Mouse (Mus musculus) forebrain, embryonic 11.5 days (tissue): ENCODE measurements around the gene Dnah3. TPM values are rescaled to one million over a fixed set of nuclear protein-coding genes. Genes with fewer than 3 reads are reported as not detected.

Experiments
- ATAC-seq: fragments of 200-750 bp; cut with Nextera tagmentation; replicated peaks from 2 replicates; pipeline ENCODE4 v1.8.0; 2017; ENCODE audit warnings: moderate TSS enrichment; ENCODE audit not compliant: low FRiP score
- DNase-seq: peaks from one replicate; pipeline ENCODE4 v3.0.0-alpha.2; 2017; ENCODE audit warnings: low spot score
- H3K27ac ChIP-seq: fragments of 300-500 bp; sonication (generic); 2 replicates; pipeline ENCODE4 v1.5.1; 2014; ENCODE audit warnings: low read depth, low read length
- H3K27me3 ChIP-seq: fragments of 300-500 bp; sonication (generic); 2 replicates; pipeline ENCODE4 v1.6.1; 2014; ENCODE audit warnings: mild to moderate bottlenecking, low read length, mixed read lengths; ENCODE audit not compliant: control insufficient read depth, insufficient read depth
- H3K36me3 ChIP-seq: fragments of 300-500 bp; sonication (generic); 2 replicates; pipeline ENCODE4 v1.6.1; 2014; ENCODE audit warnings: mild to moderate bottlenecking, low read length, moderate library complexity, mixed read lengths; ENCODE audit not compliant: control insufficient read depth, insufficient read depth
- H3K4me1 ChIP-seq: fragments of 300-500 bp; sonication (generic); replicated peaks from 2 replicates; pipeline ENCODE4 v1.6.1; 2014; ENCODE audit warnings: low read length, mixed read lengths; ENCODE audit not compliant: control insufficient read depth, insufficient read depth
- H3K4me2 ChIP-seq: fragments of 300-500 bp; sonication (generic); 2 replicates; pipeline ENCODE4 v1.6.1; 2014; ENCODE audit warnings: low read depth, mild to moderate bottlenecking, low read length, moderate library complexity, mixed read lengths; ENCODE audit not compliant: severe bottlenecking
- H3K4me3 ChIP-seq: fragments of 300-500 bp; sonication (generic); 2 replicates; pipeline ENCODE4 v1.5.1; 2014; ENCODE audit warnings: low read depth, low read length
- H3K9ac ChIP-seq: fragments of 300-500 bp; sonication (generic); 2 replicates; pipeline ENCODE4 v1.6.1; 2014; ENCODE audit warnings: low read length
- H3K9me3 ChIP-seq: fragments of 300-500 bp; sonication (generic); 2 replicates; pipeline ENCODE4 v1.6.1; 2016; ENCODE audit warnings: low read length, mixed read lengths; ENCODE audit not compliant: control insufficient read depth
- WGBS: fragments of 180-500 bp; shearing (Covaris S2); extraction: QIAGEN DNeasy Blood & Tissue Kit; methylation state at CpG from one replicate; pipeline ENCODE4 v1.1.7; 2014; 5-methylcytosine and 5-hydroxymethylcytosine counted together
- polyA plus RNA-seq: library from polyadenylated mRNA; unstranded; fragments of >200 nt; fragmentation: Nextera tagmentation; extraction: Ambion mirVana; gene quantifications from 2 replicates; pipeline ENCODE4 v1.2.1, GENCODE M21; 2014

Gene Dnah3
- polyA plus RNA-seq, 1 experiment from 2014 or later: 0.07 TPM

- Histone ChIP-seq H3K9me3 (no peaks in the 10 kb centered on the region), H3K4me3 (no peak overlapping the region), H3K9ac (no peak overlapping the region), H3K27me3 (no peaks in the 10 kb centered on the region), H3K4me1 (no peaks in the 10 kb centered on the region), H3K4me2 (no peak overlapping the region), H3K36me3 (no peaks in the 10 kb centered on the region), H3K27ac (no peak overlapping the region)
- DNase-seq (no peak), ATAC-seq (no peak)
- WGBS: 84% methylated on average over 3 of the region's 3 CpGs
Measured at GRCm38 (mm10) chr7:119911727-119912126, 183.4 kb downstream of the Dnah3 start.

DNA sequence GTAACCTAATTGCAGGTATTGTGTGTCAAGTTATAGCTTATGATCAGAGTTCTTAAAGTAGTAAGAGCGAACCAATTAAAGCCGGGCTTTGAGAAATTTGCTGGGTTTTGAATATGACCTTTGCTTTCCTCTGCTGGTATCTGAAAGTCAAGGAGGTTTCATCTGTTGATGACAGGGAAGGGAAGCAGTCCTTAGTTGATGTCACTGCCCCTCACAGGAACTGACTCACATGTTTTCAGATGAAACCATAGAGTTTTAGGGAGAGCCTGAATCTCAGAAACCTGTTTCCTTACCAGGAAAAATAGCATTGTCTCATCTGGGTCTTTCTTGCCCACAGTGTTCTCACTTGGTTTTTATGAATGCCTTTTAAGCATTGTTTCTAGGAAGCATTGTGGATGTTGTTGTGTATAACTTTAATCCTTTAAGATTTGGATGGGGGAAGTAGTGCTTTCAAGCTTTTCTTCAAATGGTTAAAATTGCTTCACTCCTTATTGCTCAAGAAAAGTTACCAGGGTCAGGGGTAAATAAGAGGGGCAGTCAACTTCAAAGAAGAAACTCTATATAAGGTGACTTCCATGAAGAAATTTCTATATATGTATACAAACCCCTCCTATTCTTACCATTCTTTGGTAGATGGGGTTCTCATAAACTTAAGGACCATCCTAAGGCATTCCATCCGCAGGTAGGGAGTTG lies 188.4 kb downstream of the Dnah3 start:
- H3K27me3 ChIP-seq: no peaks in the 10 kb centered on the region
- ATAC-seq (no peak), DNase-seq (no peak)
- H3K36me3 ChIP-seq: no peaks in the 10 kb centered on the region
- no peaks in the 10 kb centered on the region for H3K9me3 ChIP-seq
- no peak overlapping the region for H3K27ac ChIP-seq
- WGBS: 92% methylated on average over 3 of the region's 3 CpGs
- no peak overlapping the region for H3K4me2 ChIP-seq
- no peak overlapping the region for H3K9ac ChIP-seq
- no peaks in the 10 kb centered on the region for H3K4me1 ChIP-seq
- no peak overlapping the region for H3K4me3 ChIP-seq

GRCm38 (mm10) chr7:119899386-119900057 lies 195.6 kb downstream of the Dnah3 start:
- no peaks in the 10 kb centered on the region for H3K27me3 ChIP-seq
- no peak for DNase-seq
- peaks cover under 1% of the 10 kb centered on the region; the same call in 1 of the 2 replicates for H3K4me1 ChIP-seq
- no peak overlapping the region for H3K4me2 ChIP-seq
- no peak overlapping the region for H3K4me3 ChIP-seq
- no peaks in the 10 kb centered on the region for H3K9me3 ChIP-seq
- H3K9ac ChIP-seq: no peak overlapping the region
- 79% methylated on average over 3 of the region's 3 CpGs for WGBS
- no peak overlapping the region for H3K27ac ChIP-seq
- no peak for ATAC-seq
- no peaks in the 10 kb centered on the region for H3K36me3 ChIP-seq

GRCm38 (mm10) chr7:119898247-119898856 lies 196.7 kb downstream of the Dnah3 start:
- Histone ChIP-seq H3K4me2 (no peak overlapping the region), H3K4me3 (no peak overlapping the region), H3K27ac (no peak overlapping the region), H3K9me3 (no peaks in the 10 kb centered on the region), H3K9ac (no peak overlapping the region), H3K4me1 (peaks cover 4% of the 10 kb centered on the region; the same call in 1 of the 2 replicates), H3K36me3 (no peaks in the 10 kb centered on the region), H3K27me3 (no peaks in the 10 kb centered on the region)
- DNase-seq (no peak), ATAC-seq (no peak)
- 72% methylated on average over 1 of the region's 1 CpGs for WGBS

GRCm38 (mm10) chr7:119897521-119898109 lies 197.5 kb downstream of the Dnah3 start:
- Histone ChIP-seq H3K27ac (no peak overlapping the region), H3K9ac (no peak overlapping the region), H3K4me2 (no peak overlapping the region), H3K4me3 (no peak overlapping the region), H3K27me3 (no peaks in the 10 kb centered on the region), H3K4me1 (peaks cover 4% of the 10 kb centered on the region; the same call in 1 of the 2 replicates), H3K9me3 (no peaks in the 10 kb centered on the region), H3K36me3 (no peaks in the 10 kb centered on the region)
- DNase-seq: no peak
- ATAC-seq: no peak
- WGBS: 95% methylated on average over 8 of the region's 8 CpGs

DNA sequence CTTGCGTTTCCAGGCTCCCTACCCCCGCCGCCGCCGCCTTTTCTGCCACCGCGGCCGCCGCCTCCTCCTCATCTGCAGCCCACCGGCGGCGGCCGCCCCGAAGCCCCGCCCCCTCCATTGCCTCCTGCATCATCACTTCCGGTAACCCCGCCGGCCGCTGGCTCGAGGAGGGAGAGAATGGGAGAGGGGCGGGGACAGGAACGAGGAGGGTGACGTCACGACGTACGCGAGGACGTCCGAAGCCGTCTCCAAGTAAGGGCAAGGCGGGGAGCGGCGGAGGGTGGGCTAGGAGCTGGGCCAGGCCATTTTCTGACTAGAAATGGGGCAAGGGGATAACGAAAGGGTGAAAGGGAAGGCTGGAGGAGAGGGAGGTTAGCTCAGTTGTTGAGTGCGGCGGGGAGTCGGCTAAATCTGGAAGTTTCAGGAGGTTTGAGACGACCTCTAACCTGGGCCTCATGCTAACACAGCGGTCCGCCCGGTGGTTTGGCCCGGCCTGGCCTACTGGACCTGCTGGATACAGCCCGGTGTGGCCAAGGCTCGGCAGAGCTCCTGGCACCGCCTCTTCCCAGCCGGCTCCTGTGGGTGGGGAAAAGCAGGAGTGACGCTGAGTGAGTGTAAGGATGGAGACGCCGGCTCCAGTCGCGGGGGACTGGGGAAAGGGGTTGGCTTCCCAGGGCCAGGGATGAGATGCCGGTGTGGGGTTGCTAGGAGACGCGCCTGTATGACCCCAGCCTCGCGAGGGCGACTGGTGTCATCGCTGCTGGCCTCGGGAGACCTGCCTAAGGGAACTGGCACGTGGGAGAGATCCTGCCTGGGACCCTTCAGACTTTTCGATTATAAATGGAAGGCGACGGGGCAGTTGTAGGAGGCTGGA lies 199.2 kb downstream of the Dnah3 start, which contains the start of the genes Lyrm1 and Dcun1d3:
TSS of gene Lyrm1 (plus strand) at position 223 of the 874 bp plus-strand sequence.
TSS of gene Dcun1d3 (minus strand) at position 660 of the 874 bp plus-strand sequence.
- H3K4me2 ChIP-seq: peak within 1 kb of the TSS; percentile 75
- DNase-seq (peak; percentile 99), ATAC-seq (peak; percentile 97)
- H3K27me3 ChIP-seq: no peaks in the 10 kb centered on the region
- peak within 1 kb of the TSS; percentile 66 for H3K4me3 ChIP-seq
- no peaks in the 10 kb centered on the region for H3K36me3 ChIP-seq
- H3K27ac ChIP-seq: peak within 1 kb of the TSS; percentile 95
- H3K9ac ChIP-seq: peak within 1 kb of the TSS; percentile 83
- under 1% methylated on average over 63 of the region's 63 CpGs for WGBS
- H3K4me1 ChIP-seq: peaks cover 4% of the 10 kb centered on the region; the same call in 1 of the 2 replicates
- H3K9me3 ChIP-seq: no peaks in the 10 kb centered on the region

DNA sequence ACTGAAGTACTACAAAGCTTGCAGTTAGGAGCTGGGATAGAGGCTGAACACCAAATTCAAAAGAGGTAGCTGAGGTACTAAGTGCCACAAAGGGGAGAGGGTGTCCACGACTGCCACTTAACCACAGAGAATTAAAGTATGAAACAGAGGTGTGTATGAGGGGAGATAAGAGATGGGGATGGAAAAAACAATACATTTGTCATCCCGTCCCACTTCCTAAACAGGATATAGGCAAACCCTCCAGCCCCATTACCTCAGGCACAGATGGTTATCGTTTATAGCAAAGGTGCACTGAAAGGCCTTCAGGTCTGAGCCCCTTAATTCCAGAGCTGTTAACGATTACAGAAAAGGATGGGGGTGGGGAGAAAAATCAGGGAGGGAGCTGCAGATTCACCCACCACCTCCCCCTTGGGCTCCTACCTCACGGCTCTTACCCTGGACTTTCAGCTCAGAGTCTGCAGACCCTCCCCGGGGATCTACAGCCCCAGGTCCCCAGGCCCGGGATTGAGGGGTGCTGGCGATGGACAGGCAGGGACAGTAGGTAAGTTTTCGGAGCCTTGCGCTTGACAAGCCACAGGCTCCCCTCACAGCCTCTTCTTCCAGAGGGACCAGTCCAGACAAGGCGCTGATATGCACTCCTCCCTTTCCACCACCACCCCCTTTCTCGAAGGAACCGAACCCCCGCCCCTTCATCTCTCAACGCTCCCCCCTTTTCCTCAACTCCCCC lies 200.1 kb downstream of the Dnah3 start:
- H3K4me2 ChIP-seq: peak overlapping the region; percentile 75
- H3K27ac ChIP-seq: peak overlapping the region; percentile 43; the same call in 1 of the 2 replicates
- no peaks in the 10 kb centered on the region for H3K36me3 ChIP-seq
- H3K9ac ChIP-seq: peak overlapping the region; percentile 81
- peak overlapping the region; percentile 66 for H3K4me3 ChIP-seq
- DNase-seq: no peak
- no peaks in the 10 kb centered on the region for H3K27me3 ChIP-seq
- peak; percentile 58 for ATAC-seq
- WGBS: 3% methylated on average over 14 of the region's 15 CpGs
- no peaks in the 10 kb centered on the region for H3K9me3 ChIP-seq
- H3K4me1 ChIP-seq: peaks cover 4% of the 10 kb centered on the region; the same call in 1 of the 2 replicates
